Mouse (Mus musculus) limb, embryonic 11.5 days (tissue): ENCODE measurements around the gene Mmp28. TPM values are rescaled to one million over a fixed set of nuclear protein-coding genes. Genes with fewer than 3 reads are reported as not detected.
A peak's percentile ranks its signal among the peaks of the same experiment; 100 is the strongest.

ENCODE experiments used
- ATAC-seq: fragments of 200-750 bp; cut with Nextera tagmentation; 2 replicates; pipeline ENCODE4 v1.8.0; 2017; ENCODE audit warnings: low read depth; ENCODE audit not compliant: insufficient number of reproducible peaks, low FRiP score, low TSS enrichment
- DNase-seq: peaks from one replicate; pipeline ENCODE4 v3.0.0-alpha.2; 2015; ENCODE audit warnings: low spot score
- H3K27ac ChIP-seq: fragments of 300-500 bp; sonication (generic); replicated peaks from 2 replicates; pipeline ENCODE4 v1.5.1; 2014; ENCODE audit warnings: low read depth, mild to moderate bottlenecking, low read length
- H3K27me3 ChIP-seq: fragments of 300-500 bp; sonication (generic); 2 replicates; pipeline ENCODE4 v1.6.1; 2014; ENCODE audit warnings: mild to moderate bottlenecking, low read length, mixed read lengths; ENCODE audit not compliant: control insufficient read depth, insufficient read depth
- H3K36me3 ChIP-seq: fragments of 300-500 bp; sonication (generic); 2 replicates; pipeline ENCODE4 v1.6.1; 2014; ENCODE audit warnings: mild to moderate bottlenecking, low read length, moderate library complexity, mixed read lengths; ENCODE audit not compliant: control insufficient read depth, insufficient read depth
- H3K4me1 ChIP-seq: fragments of 300-500 bp; sonication (generic); 2 replicates; pipeline ENCODE4 v1.6.1; 2014; ENCODE audit warnings: low read length, mixed read lengths; ENCODE audit not compliant: control insufficient read depth, insufficient read depth
- H3K4me2 ChIP-seq: fragments of 300-500 bp; sonication (generic); 2 replicates; pipeline ENCODE4 v1.6.1; 2014; ENCODE audit warnings: low read depth, mild to moderate bottlenecking, moderate library complexity; ENCODE audit not compliant: severe bottlenecking
- H3K4me3 ChIP-seq: fragments of 300-500 bp; sonication (generic); 2 replicates; pipeline ENCODE4 v1.5.1; 2014; ENCODE audit warnings: low read depth, low read length
- H3K9ac ChIP-seq: fragments of 300-500 bp; sonication (generic); 2 replicates; pipeline ENCODE4 v1.6.1; 2014; ENCODE audit warnings: mild to moderate bottlenecking, low read length
- H3K9me3 ChIP-seq: fragments of 300-500 bp; sonication (generic); 2 replicates; pipeline ENCODE4 v1.6.1; 2016; ENCODE audit warnings: low read length; ENCODE audit not compliant: control insufficient read depth
- WGBS: fragments of 180-500 bp; shearing (Covaris S2); extraction: QIAGEN DNeasy Blood & Tissue Kit; methylation state at CpG from one replicate; pipeline ENCODE4 v1.1.7; 2014; 5-methylcytosine and 5-hydroxymethylcytosine counted together
- polyA plus RNA-seq: library from polyadenylated mRNA; unstranded; fragments of >200 nt; fragmentation: Nextera tagmentation; extraction: Ambion mirVana; gene quantifications from 2 replicates; pipeline ENCODE4 v1.2.1, GENCODE M21; 2014

Mmp28 gene
- polyA plus RNA-seq, 1 experiment from 2014 or later, result 2.9 TPM

GRCm38 (mm10) chr11:83424681-83425080 lies 38.2 kb downstream of the Mmp28 start:
- H3K9ac ChIP-seq, result no peak overlapping the region
- ATAC-seq, result no peak
- no peaks in the 10 kb centered on the region for H3K9me3 ChIP-seq
- no peaks in the 10 kb centered on the region for H3K36me3 ChIP-seq
- H3K27ac ChIP-seq, result no peak overlapping the region
- WGBS, result 8% methylated on average over 8 of the region's 8 CpGs
- no peak overlapping the region for H3K4me3 ChIP-seq
- H3K4me1 ChIP-seq, result 0 out of 2 replicates have a peak, but pooled peaks cover 2% of the 10 kb centered on the region
- H3K4me2 ChIP-seq, result no peak overlapping the region
- DNase-seq, result peak; percentile 88
- peaks cover 40% of the 10 kb centered on the region for H3K27me3 ChIP-seq

DNA sequence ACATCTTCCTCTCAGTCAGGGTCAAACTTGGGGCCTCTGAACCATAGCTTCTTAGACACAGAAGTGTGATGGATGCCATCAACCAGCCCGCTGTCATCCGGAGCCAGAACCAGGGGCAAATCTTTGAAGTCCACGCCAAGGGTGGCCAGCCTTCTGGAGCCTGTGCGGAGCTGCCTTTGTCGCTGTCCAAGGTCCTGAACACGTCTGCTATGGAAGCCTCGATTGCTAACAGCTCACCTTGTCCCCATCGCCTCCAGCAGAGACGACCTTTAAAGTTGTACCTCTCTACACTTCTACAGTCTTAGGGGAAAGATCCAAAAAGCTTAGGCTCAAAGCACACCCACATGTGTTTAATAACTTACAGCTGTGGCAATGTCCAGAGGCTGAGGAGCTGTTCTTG lies 41.6 kb downstream of the Mmp28 start:
- ATAC-seq (no peak), DNase-seq (peak; percentile 90)
- Histone ChIP-seq H3K9me3 (no peaks in the 10 kb centered on the region), H3K27me3 (peaks cover 38% of the 10 kb centered on the region), H3K27ac (no peak overlapping the region), H3K9ac (no peak overlapping the region), H3K4me1 (0 out of 2 replicates have a peak, but pooled peaks cover 2% of the 10 kb centered on the region), H3K4me2 (no peak overlapping the region), H3K4me3 (no peak overlapping the region), H3K36me3 (no peaks in the 10 kb centered on the region)
- 2% methylated on average over 9 of the region's 9 CpGs for WGBS

GRCm38 (mm10) chr11:83420338-83420737 lies 42.5 kb downstream of the Mmp28 start:
- Histone ChIP-seq H3K9me3 (no peaks in the 10 kb centered on the region), H3K9ac (no peak overlapping the region), H3K4me1 (0 out of 2 replicates have a peak, but pooled peaks cover 2% of the 10 kb centered on the region), H3K36me3 (no peaks in the 10 kb centered on the region), H3K4me2 (no peak overlapping the region), H3K4me3 (no peak overlapping the region), H3K27ac (no peak overlapping the region), H3K27me3 (peaks cover 36% of the 10 kb centered on the region)
- no peak for ATAC-seq
- no peak for DNase-seq
- WGBS, result 40% methylated on average over 4 of the region's 4 CpGs

DNA sequence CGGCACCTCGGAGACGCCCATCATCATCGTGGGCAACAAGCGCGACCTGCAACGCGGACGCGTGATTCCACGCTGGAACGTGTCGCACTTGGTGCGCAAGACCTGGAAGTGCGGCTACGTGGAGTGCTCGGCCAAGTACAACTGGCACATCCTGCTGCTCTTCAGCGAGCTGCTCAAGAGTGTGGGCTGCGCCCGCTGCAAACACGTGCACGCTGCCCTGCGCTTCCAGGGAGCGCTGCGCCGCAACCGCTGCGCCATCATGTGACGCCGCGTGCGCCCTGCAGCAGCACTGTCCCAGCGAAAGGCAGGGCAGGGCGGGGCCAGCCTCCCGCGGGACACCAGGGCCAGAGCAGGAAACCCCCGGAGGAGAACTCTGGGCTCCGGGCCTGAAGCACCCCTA lies 44.3 kb downstream of the Mmp28 start:
- no peak for ATAC-seq
- Histone ChIP-seq H3K4me1 (0 out of 2 replicates have a peak, but pooled peaks cover 2% of the 10 kb centered on the region), H3K27ac (no peak overlapping the region), H3K4me2 (no peak overlapping the region), H3K36me3 (no peaks in the 10 kb centered on the region), H3K9me3 (no peaks in the 10 kb centered on the region), H3K4me3 (no peak overlapping the region; the same call in 1 of the 2 replicates), H3K9ac (no peak overlapping the region), H3K27me3 (peaks cover 36% of the 10 kb centered on the region)
- WGBS, result 4% methylated on average over 38 of the region's 38 CpGs
- DNase-seq, result no peak

GRCm38 (mm10) chr11:83417708-83418107 lies 45.2 kb downstream of the Mmp28 start:
- Histone ChIP-seq H3K36me3 (no peaks in the 10 kb centered on the region), H3K4me3 (no peak overlapping the region), H3K27me3 (peaks cover 36% of the 10 kb centered on the region), H3K9ac (no peak overlapping the region), H3K4me1 (0 out of 2 replicates have a peak, but pooled peaks cover 2% of the 10 kb centered on the region), H3K27ac (no peak overlapping the region), H3K4me2 (no peak overlapping the region), H3K9me3 (no peaks in the 10 kb centered on the region)
- ATAC-seq (no peak), DNase-seq (no peak)
- 81% methylated on average over 7 of the region's 7 CpGs for whole genome bisulfite sequencing

GRCm38 (mm10) chr11:83417080-83417479 lies 45.8 kb downstream of the Mmp28 start:
- H3K9me3 ChIP-seq, result no peaks in the 10 kb centered on the region
- no peak for ATAC-seq
- WGBS, result 13% methylated on average over 5 of the region's 5 CpGs
- no peaks in the 10 kb centered on the region for H3K36me3 ChIP-seq
- peaks cover 36% of the 10 kb centered on the region for H3K27me3 ChIP-seq
- H3K4me2 ChIP-seq, result no peak overlapping the region
- 0 out of 2 replicates have a peak, but pooled peaks cover 2% of the 10 kb centered on the region for H3K4me1 ChIP-seq
- H3K9ac ChIP-seq, result no peak overlapping the region
- DNase-seq, result peak; percentile 84
- no peak overlapping the region for H3K4me3 ChIP-seq
- no peak overlapping the region for H3K27ac ChIP-seq

DNA sequence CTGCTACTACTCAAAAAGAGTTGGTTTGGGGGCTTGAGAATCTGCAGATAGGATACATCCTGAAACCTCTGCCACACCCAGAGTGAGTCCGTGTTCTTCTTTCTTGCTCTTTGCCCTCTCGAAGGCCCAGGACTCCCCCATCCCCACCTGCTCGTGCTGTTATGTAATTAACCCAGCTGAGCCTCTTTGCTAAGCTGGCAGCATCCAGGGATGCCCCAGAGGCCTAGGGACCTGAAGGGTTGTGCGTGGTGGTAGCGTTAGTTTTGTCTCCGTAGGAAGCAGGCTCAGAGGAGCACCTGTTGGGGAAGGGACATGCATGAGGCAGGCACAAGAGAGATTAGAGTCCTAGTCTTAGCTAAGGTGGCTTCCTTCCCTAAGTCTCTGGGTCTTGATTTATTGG lies 52.4 kb downstream of the Mmp28 start:
- no peak overlapping the region for H3K9ac ChIP-seq
- H3K4me2 ChIP-seq, result no peak overlapping the region; the same call in 1 of the 2 replicates
- 46% methylated on average over 6 of the region's 6 CpGs for WGBS
- H3K4me3 ChIP-seq, result no peak overlapping the region
- H3K27me3 ChIP-seq, result no peaks in the 10 kb centered on the region
- DNase-seq, result no peak
- ATAC-seq, result no peak
- H3K4me1 ChIP-seq, result peaks cover 5% of the 10 kb centered on the region; the same call in 1 of the 2 replicates
- no peaks in the 10 kb centered on the region; the same call in 1 of the 2 replicates for H3K36me3 ChIP-seq
- no peak overlapping the region for H3K27ac ChIP-seq
- H3K9me3 ChIP-seq, result no peaks in the 10 kb centered on the region

- H3K4me2 ChIP-seq, result peak overlapping the region; percentile 90
- DNase-seq (peak; percentile 47), ATAC-seq (peak; percentile 35; the same call in 1 of the 2 replicates)
- WGBS, result 2% methylated on average over 25 of the region's 40 CpGs
- H3K27me3 ChIP-seq, result no peaks in the 10 kb centered on the region
- H3K9me3 ChIP-seq, result no peaks in the 10 kb centered on the region
- peak overlapping the region; percentile 77 for H3K9ac ChIP-seq
- peak overlapping the region; percentile 68 for H3K4me3 ChIP-seq
- peaks cover 5% of the 10 kb centered on the region; the same call in 1 of the 2 replicates for H3K4me1 ChIP-seq
- no peak overlapping the region for H3K27ac ChIP-seq
- H3K36me3 ChIP-seq, result no peaks in the 10 kb centered on the region; the same call in 1 of the 2 replicates
Observed at GRCm38 (mm10) chr11:83409792-83410291, 53.0 kb downstream of the Mmp28 start.
